Mouse (Mus musculus): ENCODE measurements at regions not wholly inside any gene's neighbourhood (a gene's known extent, or its start where the extent isn't known, plus 50 kb on each side); places are given as distances from the start of the nearest gene placed in this dataset.

DNA sequence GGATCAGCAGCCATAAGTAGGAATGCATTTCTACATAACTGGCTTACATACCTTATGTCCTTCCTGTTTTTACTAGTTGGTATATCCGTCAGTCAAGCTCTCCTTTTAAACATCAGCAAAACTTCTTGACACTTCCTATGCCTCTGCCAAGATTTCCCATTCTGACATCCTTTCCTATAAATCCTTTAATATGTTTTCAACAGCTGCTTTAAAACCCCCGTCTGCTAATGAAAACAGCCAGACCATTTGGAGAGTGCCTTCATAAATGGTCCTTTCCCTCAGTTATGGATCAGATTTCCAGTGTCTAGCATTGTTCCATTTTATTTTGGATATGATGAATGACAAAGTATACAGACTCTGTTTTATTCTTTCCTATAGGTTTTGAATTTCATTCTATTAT lies 270.7 kb upstream of the Rgmb start:
- Histone ChIP-seq H3K9me3 (no peaks in the 10 kb centered on the region), H3K4me2 (replicated peaks) (no peak overlapping the region), H3K4me1 (no peaks in the 10 kb centered on the region), H3K9ac (replicated peaks) (no peak overlapping the region), H3K27me3 (no peaks in the 10 kb centered on the region), H3K27ac (replicated peaks) (no peak overlapping the region), H3K4me3 (no peak overlapping the region), H3K36me3 (no peaks in the 10 kb centered on the region)
- no peak for ATAC-seq (replicated peaks)
- WGBS, result 84% methylated on average over 2 of the region's 2 CpGs

DNA sequence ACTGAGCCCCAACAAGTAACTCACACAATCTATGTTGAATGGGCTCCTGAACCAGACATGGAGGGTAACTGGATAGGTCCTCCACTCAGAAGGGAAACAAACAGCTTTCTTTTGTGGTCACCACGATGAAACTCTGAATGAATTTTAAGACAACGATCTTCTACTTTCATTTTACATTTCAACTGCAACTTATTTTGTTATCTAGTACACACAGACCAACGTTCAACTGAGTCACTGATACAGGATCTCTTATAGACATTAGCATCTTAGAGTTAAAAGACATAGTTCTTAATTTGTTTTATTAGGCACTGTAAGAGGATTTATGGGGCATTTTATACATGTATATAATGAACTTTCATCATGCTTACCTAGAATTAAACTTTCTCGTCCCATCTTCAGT lies 262.1 kb upstream of the Rgmb start:
- Histone ChIP-seq H3K9me3 (no peaks in the 10 kb centered on the region), H3K27ac (replicated peaks) (no peak overlapping the region), H3K4me1 (peaks cover 10% of the 10 kb centered on the region), H3K27me3 (no peaks in the 10 kb centered on the region), H3K4me2 (replicated peaks) (no peak overlapping the region), H3K9ac (replicated peaks) (no peak overlapping the region), H3K36me3 (no peaks in the 10 kb centered on the region), H3K4me3 (no peak overlapping the region)
- 91% methylated on average over 4 of the region's 4 CpGs for WGBS
- no peak for ATAC-seq (replicated peaks)

DNA sequence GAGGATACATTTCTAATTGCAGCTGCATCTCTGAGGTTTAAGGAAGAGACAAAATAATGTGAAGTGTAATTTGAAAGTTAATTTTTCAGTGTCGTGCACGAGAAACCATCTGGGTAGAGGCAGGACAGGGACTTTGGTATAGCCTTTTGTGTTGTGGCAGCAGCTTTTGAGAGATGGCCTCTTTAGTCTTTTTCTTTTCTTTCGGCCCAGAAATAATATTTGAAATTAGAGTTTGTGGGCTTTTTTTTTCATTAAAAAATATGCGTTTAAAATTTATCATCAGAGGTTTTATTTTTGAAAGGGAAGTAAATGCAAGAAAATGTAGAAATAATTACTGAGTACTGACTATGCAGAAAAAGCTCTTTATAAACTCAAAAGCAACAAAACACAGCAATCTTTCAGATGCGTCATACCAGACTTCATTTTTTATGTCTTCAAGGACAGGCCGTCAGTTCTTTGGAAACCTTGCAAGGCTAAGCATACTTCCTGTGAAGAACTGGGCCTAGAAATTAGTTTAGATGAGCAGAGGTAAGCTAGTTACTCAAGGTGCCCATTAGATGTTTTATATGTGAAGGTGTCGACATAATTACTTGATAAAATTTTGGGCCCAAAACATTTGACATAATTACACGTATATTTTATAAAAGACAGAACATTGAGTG lies 258.9 kb upstream of the Rgmb start:
- Histone ChIP-seq H3K4me3 (no peak overlapping the region), H3K9me3 (no peaks in the 10 kb centered on the region), H3K27me3 (no peaks in the 10 kb centered on the region), H3K4me1 (peaks cover 10% of the 10 kb centered on the region), H3K36me3 (no peaks in the 10 kb centered on the region), H3K27ac (replicated peaks) (peak overlapping the region; percentile 83), H3K9ac (replicated peaks) (no peak overlapping the region), H3K4me2 (replicated peaks) (no peak overlapping the region)
- 41% methylated on average over 8 of the region's 8 CpGs for WGBS
- ATAC-seq (replicated peaks), result peak; percentile 63

DNA sequence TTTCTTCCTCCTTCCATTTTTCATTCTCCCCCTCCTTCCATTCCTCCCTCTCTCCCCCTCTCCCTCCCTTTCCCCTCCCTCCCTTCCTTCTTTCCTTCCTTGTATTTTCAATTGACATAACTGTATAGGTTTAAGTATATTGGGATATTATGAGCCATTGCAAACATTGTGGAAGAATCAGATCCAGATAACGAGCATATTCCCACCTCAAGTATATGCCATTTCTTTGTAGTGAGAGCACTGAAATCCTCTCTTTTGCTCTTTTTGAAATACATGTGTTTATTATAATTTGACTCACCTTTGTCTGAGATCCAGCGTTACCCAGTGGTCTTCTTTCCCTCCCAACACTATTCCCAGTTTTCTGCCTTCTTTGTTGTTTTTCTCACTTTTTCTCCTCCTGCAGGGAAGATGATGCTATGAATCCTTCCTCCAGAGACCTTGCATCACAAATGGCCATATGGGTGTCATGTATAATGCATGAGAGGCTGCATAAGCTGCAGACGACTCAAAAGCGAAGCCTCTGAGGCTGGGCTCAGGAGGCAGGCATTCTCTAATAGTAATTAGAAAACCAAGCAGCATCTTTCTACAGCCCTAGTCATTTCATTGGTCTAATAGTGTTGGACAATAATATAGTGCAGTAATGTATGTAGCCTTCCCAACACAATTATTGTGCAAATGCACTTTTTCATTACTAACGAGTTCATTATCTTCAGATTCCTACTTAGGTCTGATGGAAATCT lies 258.2 kb upstream of the Rgmb start:
- Histone ChIP-seq H3K4me3 (no peak overlapping the region), H3K9me3 (no peaks in the 10 kb centered on the region), H3K27me3 (no peaks in the 10 kb centered on the region), H3K9ac (replicated peaks) (no peak overlapping the region), H3K4me2 (replicated peaks) (no peak overlapping the region; the same call in 1 of the 2 replicates), H3K4me1 (peaks cover 10% of the 10 kb centered on the region), H3K36me3 (no peaks in the 10 kb centered on the region), H3K27ac (replicated peaks) (peak overlapping the region; percentile 83)
- ATAC-seq (replicated peaks), result peak; percentile 99
- 12% methylated on average over 5 of the region's 5 CpGs for WGBS

GRCm38 (mm10) chr17:16087046-16087445 lies 256.2 kb upstream of the Rgmb start:
- Histone ChIP-seq H3K4me2 (replicated peaks) (no peak overlapping the region), H3K9me3 (no peaks in the 10 kb centered on the region), H3K36me3 (no peaks in the 10 kb centered on the region), H3K27ac (replicated peaks) (no peak overlapping the region), H3K4me3 (no peak overlapping the region), H3K27me3 (no peaks in the 10 kb centered on the region), H3K9ac (replicated peaks) (no peak overlapping the region), H3K4me1 (peaks cover 10% of the 10 kb centered on the region)
- no peak for ATAC-seq (replicated peaks)
- WGBS, result 85% methylated on average over 2 of the region's 2 CpGs

GRCm38 (mm10) chr17:16082842-16083241 lies 252.0 kb upstream of the Rgmb start:
- H3K36me3 ChIP-seq, result no peaks in the 10 kb centered on the region
- H3K27me3 ChIP-seq, result no peaks in the 10 kb centered on the region
- H3K4me2 ChIP-seq (replicated peaks), result no peak overlapping the region
- H3K4me1 ChIP-seq, result no peaks in the 10 kb centered on the region
- H3K9me3 ChIP-seq, result no peaks in the 10 kb centered on the region
- no peak overlapping the region for H3K9ac ChIP-seq (replicated peaks)
- no peak overlapping the region for H3K27ac ChIP-seq (replicated peaks)
- no peak for ATAC-seq (replicated peaks)
- 41% methylated on average over 3 of the region's 3 CpGs for WGBS
- no peak overlapping the region for H3K4me3 ChIP-seq

- H3K27ac ChIP-seq (replicated peaks), result no peak overlapping the region
- H3K4me1 ChIP-seq, result no peaks in the 10 kb centered on the region
- H3K4me2 ChIP-seq (replicated peaks), result no peak overlapping the region
- H3K4me3 ChIP-seq, result no peak overlapping the region
- WGBS, result 69% methylated on average over 3 of the region's 3 CpGs
- H3K27me3 ChIP-seq, result no peaks in the 10 kb centered on the region
- no peak overlapping the region for H3K9ac ChIP-seq (replicated peaks)
- no peak for ATAC-seq (replicated peaks)
- no peaks in the 10 kb centered on the region for H3K9me3 ChIP-seq
- no peaks in the 10 kb centered on the region for H3K36me3 ChIP-seq
Observed at GRCm38 (mm10) chr17:16078549-16078948, 247.7 kb upstream of the Rgmb start.

- Histone ChIP-seq H3K27me3 (no peaks in the 10 kb centered on the region), H3K9me3 (no peaks in the 10 kb centered on the region), H3K4me1 (no peaks in the 10 kb centered on the region), H3K36me3 (no peaks in the 10 kb centered on the region), H3K27ac (replicated peaks) (no peak overlapping the region), H3K4me3 (no peak overlapping the region), H3K9ac (replicated peaks) (no peak overlapping the region), H3K4me2 (replicated peaks) (no peak overlapping the region)
- WGBS, result 59% methylated on average over 1 of the region's 1 CpGs
- no peak for ATAC-seq (replicated peaks)
Observed at GRCm38 (mm10) chr17:16069334-16069733, 238.5 kb upstream of the Rgmb start.

DNA sequence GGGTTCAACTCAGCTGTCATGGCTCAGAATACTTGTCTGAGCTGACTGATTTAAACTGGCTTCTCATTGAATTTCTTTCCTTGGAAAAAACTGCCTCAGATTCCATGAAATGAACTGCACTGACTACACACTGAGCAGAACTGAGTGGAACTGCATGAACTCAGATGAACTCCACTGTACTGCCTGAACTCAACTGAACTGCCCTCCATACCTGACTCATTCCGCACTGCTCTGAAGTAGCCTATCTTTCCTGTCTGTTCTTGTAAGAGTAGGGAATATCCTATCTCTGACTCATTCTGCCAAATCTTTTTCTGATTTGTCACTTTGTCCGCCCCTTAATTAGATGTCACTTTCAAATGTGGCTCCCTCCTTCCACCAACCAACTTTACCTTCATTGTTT lies 237.0 kb upstream of the Rgmb start:
- ATAC-seq (replicated peaks), result no peak
- 94% methylated on average over 2 of the region's 2 CpGs for WGBS
- Histone ChIP-seq H3K4me1 (no peaks in the 10 kb centered on the region), H3K27me3 (no peaks in the 10 kb centered on the region), H3K4me3 (no peak overlapping the region), H3K36me3 (no peaks in the 10 kb centered on the region), H3K9me3 (no peaks in the 10 kb centered on the region), H3K9ac (replicated peaks) (no peak overlapping the region), H3K27ac (replicated peaks) (no peak overlapping the region), H3K4me2 (replicated peaks) (no peak overlapping the region)

DNA sequence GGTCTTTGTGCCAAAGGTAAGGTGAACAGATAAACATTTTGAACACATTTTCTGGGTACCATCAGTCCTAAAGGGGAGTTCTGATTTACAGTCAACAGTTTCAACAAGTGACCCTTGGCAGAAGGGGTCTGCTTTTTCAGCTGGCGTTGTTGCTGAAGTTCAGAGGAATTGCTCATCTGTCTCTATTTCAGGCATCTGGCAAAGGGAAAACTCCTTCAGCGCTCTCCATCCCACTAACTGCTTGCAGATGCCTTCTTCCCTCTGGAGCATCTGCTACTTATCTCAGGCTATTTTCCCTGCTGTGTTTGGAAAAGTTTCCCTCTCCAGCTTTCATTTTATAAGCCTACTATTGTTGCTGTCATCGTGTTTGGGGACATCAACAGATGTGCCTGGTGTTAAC lies 223.6 kb upstream of the Rgmb start:
- no peak overlapping the region for H3K4me3 ChIP-seq
- H3K36me3 ChIP-seq, result no peaks in the 10 kb centered on the region
- no peak overlapping the region for H3K4me2 ChIP-seq (replicated peaks)
- no peaks in the 10 kb centered on the region for H3K27me3 ChIP-seq
- WGBS, result 62% methylated on average over 3 of the region's 3 CpGs
- ATAC-seq (replicated peaks), result no peak
- H3K27ac ChIP-seq (replicated peaks), result no peak overlapping the region
- no peaks in the 10 kb centered on the region for H3K9me3 ChIP-seq
- H3K4me1 ChIP-seq, result no peaks in the 10 kb centered on the region
- no peak overlapping the region for H3K9ac ChIP-seq (replicated peaks)

DNA sequence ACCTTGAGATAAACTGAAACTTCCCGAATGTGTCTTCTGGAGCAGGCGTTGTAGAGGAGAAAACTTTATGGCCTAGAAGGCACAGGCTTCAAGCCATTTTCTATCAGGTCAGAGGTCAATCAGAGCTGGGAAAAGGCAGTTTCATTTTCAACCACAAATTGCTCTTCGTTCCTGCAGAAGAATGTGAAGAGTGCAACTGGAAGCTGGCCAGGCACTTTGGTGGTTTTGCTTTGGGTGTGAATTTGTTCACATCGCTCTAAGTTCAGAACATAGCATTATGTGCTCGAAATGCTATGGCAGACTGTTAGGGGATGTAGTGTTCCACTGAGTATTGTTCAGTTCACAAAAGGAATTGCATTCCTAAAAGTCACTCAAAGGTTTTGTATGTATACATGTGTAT lies 220.9 kb upstream of the Rgmb start:
- ATAC-seq (replicated peaks), result no peak
- Histone ChIP-seq H3K9ac (replicated peaks) (no peak overlapping the region), H3K9me3 (no peaks in the 10 kb centered on the region), H3K27ac (replicated peaks) (no peak overlapping the region), H3K36me3 (no peaks in the 10 kb centered on the region), H3K4me1 (no peaks in the 10 kb centered on the region), H3K4me3 (no peak overlapping the region), H3K4me2 (replicated peaks) (no peak overlapping the region), H3K27me3 (no peaks in the 10 kb centered on the region)
- 74% methylated on average over 5 of the region's 5 CpGs for WGBS

DNA sequence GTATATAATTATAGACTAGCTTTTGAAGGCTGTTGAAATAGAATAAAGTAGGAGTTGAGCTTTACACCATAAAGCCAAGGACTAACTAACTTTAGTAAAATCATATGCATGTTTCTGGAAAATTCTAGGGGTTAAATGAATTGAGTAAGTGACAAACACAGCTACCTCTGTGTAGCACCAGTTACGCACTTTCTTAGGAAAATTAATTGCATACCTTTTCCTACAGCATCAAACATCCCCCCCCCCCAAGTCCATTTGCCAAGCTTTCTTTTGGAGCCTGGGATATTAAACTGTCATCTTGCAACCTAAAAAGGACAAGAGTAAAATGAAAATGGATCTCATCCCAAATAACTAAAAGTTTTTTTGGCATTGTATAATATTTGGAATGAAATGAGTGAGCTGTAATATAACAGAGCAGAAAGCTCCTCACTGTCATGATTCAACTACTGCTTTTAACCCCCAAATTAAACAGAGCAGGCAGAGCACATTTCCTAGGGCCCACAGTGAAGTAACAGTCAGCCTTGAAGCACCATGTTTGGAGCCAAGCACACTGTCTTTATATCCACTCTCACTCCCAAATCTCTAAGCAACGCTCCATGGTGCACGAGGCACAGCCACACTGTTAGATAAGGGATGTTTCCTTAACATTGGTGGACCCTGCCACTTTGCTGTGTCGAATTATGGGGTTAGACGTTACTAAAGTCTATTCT lies 210.9 kb upstream of the Rgmb start:
- Histone ChIP-seq H3K4me1 (no peaks in the 10 kb centered on the region), H3K4me2 (replicated peaks) (no peak overlapping the region), H3K27ac (replicated peaks) (no peak overlapping the region), H3K27me3 (no peaks in the 10 kb centered on the region), H3K9ac (replicated peaks) (no peak overlapping the region), H3K4me3 (no peak overlapping the region), H3K36me3 (no peaks in the 10 kb centered on the region), H3K9me3 (no peaks in the 10 kb centered on the region)
- 42% methylated on average over 5 of the region's 5 CpGs for WGBS
- ATAC-seq (replicated peaks), result no peak
